Mouse (Mus musculus): ENCODE measurements around the gene Lrrc52. TPM values are rescaled to one million over a fixed set of nuclear protein-coding genes. Genes with fewer than 3 reads are reported as not detected.

Gene Lrrc52
- polyA plus RNA-seq, 1 experiment from 2014 or later: not detected

DNA sequence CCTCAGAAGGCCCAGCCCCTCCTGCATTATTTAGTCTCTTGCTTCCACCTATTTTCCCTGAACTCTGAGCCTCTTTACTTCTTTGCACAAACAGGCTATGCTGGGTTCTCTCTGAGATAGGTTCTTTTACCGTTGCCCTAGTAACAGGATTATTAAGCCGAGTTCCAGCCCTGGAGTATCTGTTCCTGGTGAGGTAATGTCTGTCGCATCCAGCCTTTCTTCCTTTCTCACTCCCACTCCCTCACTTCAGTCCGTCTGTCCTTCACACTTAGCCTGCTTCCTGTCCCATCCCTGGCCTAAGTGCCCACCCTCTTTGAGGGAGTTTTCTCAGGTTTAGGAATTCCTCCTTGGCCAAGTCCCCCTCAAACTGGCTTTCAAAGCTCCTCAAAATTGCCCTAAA, 7.0 kb upstream of the Lrrc52 start:
- H3K4me3 ChIP-seq (replicated peaks): no peak overlapping the region
- WGBS (ENCODE audit: insufficient replicate concordance): 40% methylated on average over 4 of the region's 4 CpGs

DNA sequence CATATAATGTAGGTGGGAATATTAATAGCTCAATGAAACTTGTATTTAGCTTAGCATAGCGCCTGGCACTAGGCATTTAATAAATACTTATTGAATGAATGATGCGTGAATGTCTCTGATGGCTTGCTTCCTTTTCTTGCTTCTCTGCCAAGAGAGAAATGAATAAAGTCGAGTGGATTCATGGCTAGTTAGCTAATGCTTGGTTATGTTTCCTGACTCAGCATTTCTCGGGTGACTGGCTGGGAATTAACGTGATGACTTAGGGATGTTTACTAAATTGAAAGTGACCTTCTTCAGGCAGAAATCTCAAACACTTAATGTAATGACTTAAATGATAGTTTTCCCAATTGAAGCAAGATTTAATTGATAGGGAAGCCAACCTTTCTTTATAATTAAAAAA, 1.3 kb upstream of the Lrrc52 start:
- Histone ChIP-seq H3K9me3 (replicated peaks) (no peaks in the 10 kb centered on the region), H3K9ac (no peak overlapping the region), H3K4me3 (replicated peaks) (no peak overlapping the region), H3K4me2 (no peak overlapping the region), H3K4me1 (replicated peaks) (no peaks in the 10 kb centered on the region), H3K27ac (replicated peaks) (no peak overlapping the region), H3K27me3 (no peaks in the 10 kb centered on the region), H3K36me3 (replicated peaks) (no peaks in the 10 kb centered on the region)
- WGBS (ENCODE audit: insufficient replicate concordance): 46% methylated on average over 5 of the region's 5 CpGs
- no peak for ATAC-seq (ENCODE audit: insufficient read depth)

More for the DNA sequence above, 7.0 kb upstream of the Lrrc52 start:
- Histone ChIP-seq H3K9ac (no peak overlapping the region), H3K4me1 (replicated peaks) (no peaks in the 10 kb centered on the region), H3K36me3 (replicated peaks) (no peaks in the 10 kb centered on the region), H3K27me3 (no peaks in the 10 kb centered on the region), H3K9me3 (replicated peaks) (no peaks in the 10 kb centered on the region), H3K27ac (replicated peaks) (no peak overlapping the region), H3K4me2 (no peak overlapping the region)
- ATAC-seq (ENCODE audit: insufficient read depth): no peak

DNA sequence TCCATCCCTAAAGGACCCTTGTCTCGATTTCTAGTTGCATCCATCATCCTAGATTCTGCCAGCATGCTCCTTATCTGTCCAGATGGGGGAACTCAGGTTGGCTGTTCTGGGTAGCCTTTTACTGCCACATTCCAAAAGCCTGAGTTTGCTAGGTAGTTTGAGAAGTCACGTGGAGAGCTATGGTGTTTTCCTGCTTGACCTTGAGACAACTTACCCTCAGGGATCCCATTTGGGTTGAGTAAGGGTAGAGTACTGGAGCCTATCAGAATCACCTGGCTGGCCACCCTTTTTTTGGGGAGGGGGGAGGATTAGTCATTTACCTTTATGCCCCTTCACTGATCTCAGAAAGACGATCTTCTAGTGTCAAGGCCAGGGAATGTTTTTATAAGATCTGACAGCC, 9.3 kb downstream of the Lrrc52 start:
- WGBS (ENCODE audit: insufficient replicate concordance): 53% methylated on average over 3 of the region's 3 CpGs

DNA sequence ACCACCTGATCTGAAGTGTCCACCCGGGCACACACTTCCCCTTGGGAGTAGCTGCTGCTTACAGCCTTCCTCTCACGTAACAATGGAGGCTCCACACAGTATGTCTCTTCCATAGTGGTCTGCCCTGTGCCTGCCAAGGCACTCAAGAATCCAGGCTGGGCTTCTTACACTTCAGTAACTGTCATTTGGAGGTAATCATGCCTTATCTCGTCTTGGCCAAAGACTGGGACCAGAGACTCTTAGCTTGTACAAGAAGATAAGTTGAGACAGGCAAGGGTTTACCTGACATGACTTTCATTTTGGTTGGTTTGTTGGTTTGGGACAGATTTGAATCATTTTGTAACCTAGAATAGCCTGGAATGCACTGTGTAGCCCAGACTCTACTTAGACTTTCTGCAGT, 13.5 kb downstream of the Lrrc52 start:
- H3K9me3 ChIP-seq (replicated peaks): no peaks in the 10 kb centered on the region
- 16% methylated on average over 3 of the region's 3 CpGs for WGBS (ENCODE audit: insufficient replicate concordance)
- H3K27me3 ChIP-seq: 0 out of 2 replicates have a peak, but pooled peaks cover 4% of the 10 kb centered on the region
- H3K9ac ChIP-seq: no peak overlapping the region
- ATAC-seq (ENCODE audit: insufficient read depth): 0 out of 2 replicates have a peak, but pooled peaks have one; percentile 25
- H3K4me3 ChIP-seq (replicated peaks): no peak overlapping the region
- no peak overlapping the region for H3K27ac ChIP-seq (replicated peaks)
- no peaks in the 10 kb centered on the region for H3K4me1 ChIP-seq (replicated peaks)
- H3K4me2 ChIP-seq: no peak overlapping the region
- no peaks in the 10 kb centered on the region for H3K36me3 ChIP-seq (replicated peaks)

More for the DNA sequence above, 9.3 kb downstream of the Lrrc52 start:
- Histone ChIP-seq H3K4me2 (no peak overlapping the region), H3K9ac (no peak overlapping the region), H3K4me3 (replicated peaks) (no peak overlapping the region), H3K27me3 (0 out of 2 replicates have a peak, but pooled peaks cover 2% of the 10 kb centered on the region), H3K36me3 (replicated peaks) (no peaks in the 10 kb centered on the region), H3K4me1 (replicated peaks) (no peaks in the 10 kb centered on the region), H3K27ac (replicated peaks) (no peak overlapping the region), H3K9me3 (replicated peaks) (no peaks in the 10 kb centered on the region)
- no peak for ATAC-seq (ENCODE audit: insufficient read depth)

- H3K4me2 ChIP-seq: no peak overlapping the region
- H3K27me3 ChIP-seq: 0 out of 2 replicates have a peak, but pooled peaks cover 4% of the 10 kb centered on the region
- ATAC-seq (ENCODE audit: insufficient read depth): no peak
- H3K9me3 ChIP-seq (replicated peaks): no peaks in the 10 kb centered on the region
- H3K9ac ChIP-seq: no peak overlapping the region
- no peak overlapping the region for H3K4me3 ChIP-seq (replicated peaks)
- H3K36me3 ChIP-seq (replicated peaks): no peaks in the 10 kb centered on the region
- 31% methylated on average over 6 of the region's 6 CpGs for WGBS (ENCODE audit: insufficient replicate concordance)
- no peak overlapping the region for H3K27ac ChIP-seq (replicated peaks)
- H3K4me1 ChIP-seq (replicated peaks): no peaks in the 10 kb centered on the region
Observed at GRCm38 (mm10) chr1:167452456-167452855, 14.1 kb downstream of the Lrrc52 start.

DNA sequence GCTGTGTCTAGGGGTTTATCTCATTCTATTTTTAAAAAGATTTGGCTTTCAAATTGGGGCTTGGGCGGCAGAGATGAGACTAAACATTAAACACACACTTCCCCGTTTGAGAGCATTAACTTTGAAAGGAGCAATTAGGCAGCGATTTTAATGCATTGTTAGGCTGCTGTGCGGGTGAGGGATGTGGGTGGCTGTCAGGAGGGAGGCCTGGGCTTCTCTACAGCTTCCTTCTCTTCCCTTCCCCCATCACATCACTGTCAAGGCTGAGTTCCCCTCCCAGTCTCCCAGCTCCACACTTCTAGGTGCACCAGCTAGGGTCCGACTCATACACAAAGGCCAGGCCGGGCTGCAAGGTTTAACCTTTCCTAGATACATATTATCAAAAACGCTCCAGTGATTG, 18.0 kb downstream of the Lrrc52 start:
- WGBS (ENCODE audit: insufficient replicate concordance): 21% methylated on average over 7 of the region's 7 CpGs
- no peak for ATAC-seq (ENCODE audit: insufficient read depth)
- H3K36me3 ChIP-seq (replicated peaks): no peaks in the 10 kb centered on the region
- 0 out of 2 replicates have a peak, but pooled peaks cover 4% of the 10 kb centered on the region for H3K27me3 ChIP-seq
- H3K4me3 ChIP-seq (replicated peaks): no peak overlapping the region
- no peaks in the 10 kb centered on the region; the same call in 1 of the 2 replicates for H3K9me3 ChIP-seq (replicated peaks)
- peaks cover 23% of the 10 kb centered on the region for H3K4me1 ChIP-seq (replicated peaks)
- H3K4me2 ChIP-seq: no peak overlapping the region
- no peak overlapping the region for H3K9ac ChIP-seq
- no peak overlapping the region for H3K27ac ChIP-seq (replicated peaks)

- no peak for ATAC-seq (ENCODE audit: insufficient read depth)
- no peak overlapping the region for H3K27ac ChIP-seq (replicated peaks)
- no peaks in the 10 kb centered on the region; the same call in 1 of the 2 replicates for H3K9me3 ChIP-seq (replicated peaks)
- peaks cover 24% of the 10 kb centered on the region for H3K4me1 ChIP-seq (replicated peaks)
- no peak overlapping the region for H3K4me2 ChIP-seq
- H3K4me3 ChIP-seq (replicated peaks): no peak overlapping the region
- no peaks in the 10 kb centered on the region for H3K36me3 ChIP-seq (replicated peaks)
- no peak overlapping the region for H3K9ac ChIP-seq
- WGBS (ENCODE audit: insufficient replicate concordance): 55% methylated on average over 6 of the region's 6 CpGs
- H3K27me3 ChIP-seq: 0 out of 2 replicates have a peak, but pooled peaks cover 4% of the 10 kb centered on the region
Observed at GRCm38 (mm10) chr1:167448088-167448487, 18.5 kb downstream of the Lrrc52 start.

DNA sequence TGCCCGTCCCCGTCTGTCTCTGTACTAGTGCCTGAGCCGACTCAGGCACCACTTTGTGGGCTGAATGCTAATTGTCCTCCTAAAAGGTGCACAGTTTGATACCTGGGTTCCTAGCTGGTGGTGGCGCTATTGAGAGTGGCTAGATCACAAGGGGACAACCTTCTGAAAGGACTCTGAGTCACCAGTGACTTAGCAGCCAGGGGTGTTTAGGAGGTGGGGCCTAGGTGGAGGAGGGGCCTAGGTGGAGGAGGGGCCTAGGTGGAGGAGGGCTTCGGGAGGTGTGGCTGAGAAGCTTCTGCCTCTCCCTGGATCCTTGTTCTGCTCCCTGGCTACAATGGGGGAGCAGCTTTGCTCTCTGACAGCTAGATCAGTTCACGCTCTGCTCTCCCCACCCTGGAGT, 20.1 kb downstream of the Lrrc52 start:
- no peak overlapping the region for H3K27ac ChIP-seq (replicated peaks)
- H3K36me3 ChIP-seq (replicated peaks): no peaks in the 10 kb centered on the region
- no peaks in the 10 kb centered on the region for H3K27me3 ChIP-seq
- no peaks in the 10 kb centered on the region; the same call in 1 of the 2 replicates for H3K9me3 ChIP-seq (replicated peaks)
- 77% methylated on average over 6 of the region's 6 CpGs for WGBS (ENCODE audit: insufficient replicate concordance)
- ATAC-seq (ENCODE audit: insufficient read depth): 0 out of 2 replicates have a peak, but pooled peaks have one; percentile 38
- no peak overlapping the region for H3K4me3 ChIP-seq (replicated peaks)
- H3K9ac ChIP-seq: no peak overlapping the region
- H3K4me2 ChIP-seq: no peak overlapping the region
- H3K4me1 ChIP-seq (replicated peaks): peaks cover 29% of the 10 kb centered on the region

- Histone ChIP-seq H3K4me3 (replicated peaks) (no peak overlapping the region), H3K36me3 (replicated peaks) (no peaks in the 10 kb centered on the region), H3K27ac (replicated peaks) (peak overlapping the region; percentile 29; the same call in 1 of the 2 replicates), H3K9me3 (replicated peaks) (no peaks in the 10 kb centered on the region; the same call in 1 of the 2 replicates), H3K9ac (no peak overlapping the region), H3K27me3 (no peaks in the 10 kb centered on the region), H3K4me1 (replicated peaks) (peaks cover 29% of the 10 kb centered on the region), H3K4me2 (no peak overlapping the region)
- peak; percentile 81 for ATAC-seq (ENCODE audit: insufficient read depth)
- WGBS (ENCODE audit: insufficient replicate concordance): 31% methylated on average over 4 of the region's 4 CpGs
Observed at GRCm38 (mm10) chr1:167445167-167445566, 21.4 kb downstream of the Lrrc52 start.

- no peak overlapping the region for H3K27ac ChIP-seq (replicated peaks)
- WGBS (ENCODE audit: insufficient replicate concordance): 50% methylated on average over 9 of the region's 9 CpGs
- no peak overlapping the region for H3K9ac ChIP-seq
- peaks cover 9% of the 10 kb centered on the region; the same call in 1 of the 2 replicates for H3K27me3 ChIP-seq
- no peak for ATAC-seq (ENCODE audit: insufficient read depth)
- H3K4me1 ChIP-seq (replicated peaks): peaks cover 6% of the 10 kb centered on the region; the same call in 1 of the 2 replicates
- H3K4me2 ChIP-seq: no peak overlapping the region
- H3K36me3 ChIP-seq (replicated peaks): no peaks in the 10 kb centered on the region
- no peaks in the 10 kb centered on the region for H3K9me3 ChIP-seq (replicated peaks)
- no peak overlapping the region for H3K4me3 ChIP-seq (replicated peaks)
Observed at GRCm38 (mm10) chr1:167438231-167438885, 28.2 kb downstream of the Lrrc52 start.

GRCm38 (mm10) chr1:167437091-167437490, 29.5 kb downstream of the Lrrc52 start:
- 67% methylated on average over 7 of the region's 7 CpGs for WGBS (ENCODE audit: insufficient replicate concordance)
- H3K4me3 ChIP-seq (replicated peaks): no peak overlapping the region
- peaks cover 9% of the 10 kb centered on the region; the same call in 1 of the 2 replicates for H3K27me3 ChIP-seq
- H3K4me1 ChIP-seq (replicated peaks): no peaks in the 10 kb centered on the region
- no peak overlapping the region for H3K27ac ChIP-seq (replicated peaks)
- no peak overlapping the region for H3K9ac ChIP-seq
- ATAC-seq (ENCODE audit: insufficient read depth): no peak
- no peaks in the 10 kb centered on the region for H3K36me3 ChIP-seq (replicated peaks)
- no peaks in the 10 kb centered on the region for H3K9me3 ChIP-seq (replicated peaks)
- H3K4me2 ChIP-seq: no peak overlapping the region
